Mouse (Mus musculus) bone marrow, adult 2 months (tissue): ENCODE measurements around the gene Smc1b.

ENCODE experiments used
- CTCF ChIP-seq: fragments of 200-500 bp; IDR thresholded peaks from 2 replicates; pipeline ENCODE4 v1.5.1; 2011; ENCODE audit warnings: low read length, control low read depth; ENCODE audit not compliant: control insufficient read depth, insufficient read depth
- POLR2A ChIP-seq: fragments of 200-500 bp; IDR thresholded peaks from 2 replicates; pipeline ENCODE4 v1.6.1; 2011; ENCODE audit warnings: low read depth, mild to moderate bottlenecking, control low read depth, low read length, borderline replicate concordance; ENCODE audit not compliant: control insufficient read depth

DNA sequence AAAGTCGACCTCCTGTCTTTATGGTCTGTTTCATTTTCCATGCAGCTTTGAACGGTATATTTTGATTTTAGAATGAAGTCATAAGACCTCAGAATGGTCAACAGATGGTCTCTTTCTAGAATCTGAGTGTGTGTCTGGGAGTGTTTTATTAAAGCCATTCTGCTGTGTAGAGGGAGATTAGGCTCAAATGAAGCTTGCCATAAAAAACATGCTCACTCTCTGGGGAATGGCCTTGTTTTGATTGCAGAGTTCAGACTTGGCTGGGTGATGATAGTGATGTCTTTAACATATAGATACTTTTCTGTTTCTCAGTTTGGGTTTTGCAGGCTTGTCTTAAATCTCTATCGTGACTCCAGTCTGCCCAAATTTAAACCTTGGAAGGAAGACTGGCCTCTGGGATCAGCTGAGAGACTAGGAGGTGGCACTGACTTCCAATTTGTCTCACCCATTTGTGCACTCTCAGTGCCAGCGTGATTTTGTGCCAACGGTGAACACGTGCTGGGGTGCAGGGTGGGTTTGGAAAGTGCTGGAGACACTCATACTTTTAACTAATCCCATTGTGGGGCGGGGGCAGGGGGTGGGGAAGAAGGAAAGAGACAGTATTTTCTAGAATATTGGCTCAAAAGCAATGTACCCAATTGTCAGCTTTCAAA is 47.9 kb upstream of the Smc1b start:
- TF ChIP-seq CTCF, result no peak
- no peak for TF ChIP-seq POLR2A
